Mouse (Mus musculus): Measurements from ENCODE around the gene Gm11554.
"Not testable (repeated sequence)": the region's sequence is repeated elsewhere in the genome, so short reads cannot be mapped to it uniquely, and the experiment has no call there.

- TF ChIP-seq CTCF (IDR thresholded peaks at IDR 0.05; ENCODE audit: control insufficient read depth, insufficient read depth, insufficient read length); MYOG (IDR thresholded peaks at IDR 0.05; ENCODE audit: control insufficient read depth, extremely low read depth, insufficient read length); CEBPB (IDR thresholded peaks at IDR 0.05; ENCODE audit: low read depth); MAX (IDR thresholded peaks at IDR 0.05); USF1 (IDR thresholded peaks at IDR 0.05; ENCODE audit: low read depth); MYOD1 (IDR thresholded peaks at IDR 0.05; ENCODE audit: control insufficient read depth, insufficient read length, low read depth): not testable (repeated sequence)
Observed at GRCm38 (mm10) chr11:99772813-99773212, 31.4 kb downstream of the Gm11554 start, which contains the start of gene Gm11595.

All from C2C12 (cell line).